Mouse (Mus musculus) limb, embryonic 10.5 days (tissue): ENCODE results near the gene Grn. TPM values are rescaled to one million over a fixed set of nuclear protein-coding genes. Genes with fewer than 3 reads are reported as not detected.

ENCODE experiments used
- DNase-seq: peaks from one replicate; pipeline ENCODE4 v3.0.0-alpha.2; 2017; ENCODE audit warnings: low spot score
- H3K27ac ChIP-seq: fragments of 300-500 bp; sonication (generic); 2 replicates; pipeline ENCODE4 v1.5.1; 2016; ENCODE audit warnings: mild to moderate bottlenecking
- H3K27me3 ChIP-seq: fragments of 300-500 bp; sonication (generic); 2 replicates; pipeline ENCODE4 v1.6.1; 2016; ENCODE audit warnings: low read depth, mild to moderate bottlenecking; ENCODE audit not compliant: poor library complexity, severe bottlenecking
- H3K36me3 ChIP-seq: fragments of 300-500 bp; sonication (generic); 2 replicates; pipeline ENCODE4 v1.6.1; 2016; ENCODE audit warnings: mild to moderate bottlenecking, moderate library complexity
- H3K4me1 ChIP-seq: fragments of 300-500 bp; sonication (generic); 2 replicates; pipeline ENCODE4 v1.6.1; 2016
- H3K4me3 ChIP-seq: fragments of 300-500 bp; sonication (generic); 2 replicates; pipeline ENCODE4 v1.5.1; 2016; ENCODE audit warnings: mild to moderate bottlenecking, moderate library complexity
- H3K9me3 ChIP-seq: fragments of 300-500 bp; sonication (generic); replicated peaks from 2 replicates; pipeline ENCODE4 v1.6.1; 2016; ENCODE audit warnings: mild to moderate bottlenecking
- WGBS: fragments of 180-500 bp; shearing (Covaris S2); methylation state at CpG from one replicate; pipeline ENCODE4 v1.1.7; 2016; 5-methylcytosine and 5-hydroxymethylcytosine counted together
- polyA plus RNA-seq: library from polyadenylated mRNA; unstranded; fragments of >200 nt; fragmentation: Nextera tagmentation; extraction: Ambion mirVana; gene quantifications from 2 replicates; pipeline ENCODE4 v1.2.1, GENCODE M21; 2016

The Grn gene
- polyA plus RNA-seq, 1 experiment from 2014 or later = 93.2 TPM

- H3K4me3 ChIP-seq = peak overlapping the region; percentile 53; the same call in 1 of the 2 replicates
- 79% methylated on average over 9 of the region's 9 CpGs for WGBS
Measured at GRCm38 (mm10) chr11:102394421-102395124, 35.5 kb upstream of the Grn start.

GRCm38 (mm10) chr11:102395250-102395649, 34.9 kb upstream of the Grn start:
- DNase-seq = no peak
- peaks cover 42% of the 10 kb centered on the region for H3K4me1 ChIP-seq
- H3K36me3 ChIP-seq = no peaks in the 10 kb centered on the region
- no peaks in the 10 kb centered on the region for H3K9me3 ChIP-seq
- H3K27me3 ChIP-seq = peaks cover 69% of the 10 kb centered on the region
- WGBS = 10% methylated on average over 5 of the region's 5 CpGs
- no peak overlapping the region for H3K4me3 ChIP-seq
- no peak overlapping the region for H3K27ac ChIP-seq

More at GRCm38 (mm10) chr11:102394421-102395124, 35.5 kb upstream of the Grn start:
- peaks cover 37% of the 10 kb centered on the region for H3K4me1 ChIP-seq
- H3K36me3 ChIP-seq = no peaks in the 10 kb centered on the region
- no peaks in the 10 kb centered on the region for H3K9me3 ChIP-seq
- no peak overlapping the region for H3K27ac ChIP-seq
- no peak for DNase-seq
- peaks cover 63% of the 10 kb centered on the region for H3K27me3 ChIP-seq

- Histone ChIP-seq H3K4me3 (no peak overlapping the region), H3K27ac (no peak overlapping the region), H3K4me1 (peaks cover 46% of the 10 kb centered on the region), H3K27me3 (peaks cover 80% of the 10 kb centered on the region), H3K9me3 (no peaks in the 10 kb centered on the region), H3K36me3 (no peaks in the 10 kb centered on the region)
- 64% methylated on average over 6 of the region's 6 CpGs for WGBS
- no peak for DNase-seq
Measured at GRCm38 (mm10) chr11:102396263-102396662, 33.9 kb upstream of the Grn start.

GRCm38 (mm10) chr11:102396671-102397141, 33.4 kb upstream of the Grn start:
- no peak overlapping the region for H3K27ac ChIP-seq
- no peak overlapping the region for H3K4me3 ChIP-seq
- no peaks in the 10 kb centered on the region for H3K36me3 ChIP-seq
- no peak for DNase-seq
- WGBS = 80% methylated on average over 7 of the region's 7 CpGs
- H3K4me1 ChIP-seq = peaks cover 46% of the 10 kb centered on the region
- no peaks in the 10 kb centered on the region for H3K9me3 ChIP-seq
- peaks cover 84% of the 10 kb centered on the region for H3K27me3 ChIP-seq

GRCm38 (mm10) chr11:102398007-102398825, 31.9 kb upstream of the Grn start:
- Histone ChIP-seq H3K27ac (no peak overlapping the region), H3K9me3 (no peaks in the 10 kb centered on the region), H3K36me3 (peaks cover 15% of the 10 kb centered on the region), H3K4me1 (peaks cover 38% of the 10 kb centered on the region), H3K4me3 (no peak overlapping the region), H3K27me3 (peaks cover 94% of the 10 kb centered on the region)
- no peak for DNase-seq
- 86% methylated on average over 20 of the region's 20 CpGs for WGBS

GRCm38 (mm10) chr11:102399107-102399506, 31.0 kb upstream of the Grn start:
- no peak for DNase-seq
- Histone ChIP-seq H3K4me3 (peak overlapping the region; percentile 44; the same call in 1 of the 2 replicates), H3K27ac (no peak overlapping the region), H3K27me3 (peaks cover 86% of the 10 kb centered on the region), H3K36me3 (peaks cover 24% of the 10 kb centered on the region), H3K9me3 (no peaks in the 10 kb centered on the region), H3K4me1 (peaks cover 29% of the 10 kb centered on the region)
- 13% methylated on average over 15 of the region's 15 CpGs for WGBS

- H3K9me3 ChIP-seq = no peaks in the 10 kb centered on the region
- H3K36me3 ChIP-seq = peaks cover 29% of the 10 kb centered on the region
- H3K27ac ChIP-seq = 0 out of 2 replicates have a peak overlapping the region, but pooled peaks have one; percentile 3
Measured at GRCm38 (mm10) chr11:102399610-102400072, 30.5 kb upstream of the Grn start.

GRCm38 (mm10) chr11:102400513-102401084, 29.5 kb upstream of the Grn start:
- Histone ChIP-seq H3K27me3 (peaks cover 71% of the 10 kb centered on the region), H3K4me1 (peaks cover 30% of the 10 kb centered on the region), H3K4me3 (peak overlapping the region; percentile 5; the same call in 1 of the 2 replicates), H3K36me3 (peaks cover 39% of the 10 kb centered on the region), H3K27ac (no peak overlapping the region), H3K9me3 (no peaks in the 10 kb centered on the region)
- 27% methylated on average over 12 of the region's 12 CpGs for WGBS
- DNase-seq = no peak

More at GRCm38 (mm10) chr11:102399610-102400072, 30.5 kb upstream of the Grn start:
- no peak for DNase-seq
- Histone ChIP-seq H3K4me1 (peaks cover 28% of the 10 kb centered on the region), H3K4me3 (peak overlapping the region; percentile 44), H3K27me3 (peaks cover 81% of the 10 kb centered on the region)
- 1% methylated on average over 34 of the region's 34 CpGs for WGBS

- WGBS = 61% methylated on average over 12 of the region's 12 CpGs
- H3K27me3 ChIP-seq = peaks cover 57% of the 10 kb centered on the region
- DNase-seq = no peak
- H3K27ac ChIP-seq = no peak overlapping the region
- H3K36me3 ChIP-seq = peaks cover 42% of the 10 kb centered on the region
- no peaks in the 10 kb centered on the region for H3K9me3 ChIP-seq
- peaks cover 44% of the 10 kb centered on the region for H3K4me1 ChIP-seq
- no peak overlapping the region for H3K4me3 ChIP-seq
Measured at GRCm38 (mm10) chr11:102401898-102402500, 28.1 kb upstream of the Grn start.

GRCm38 (mm10) chr11:102403657-102404056, 26.5 kb upstream of the Grn start:
- DNase-seq = no peak
- no peak overlapping the region for H3K4me3 ChIP-seq
- no peaks in the 10 kb centered on the region for H3K9me3 ChIP-seq
- no peak overlapping the region for H3K27ac ChIP-seq
- peaks cover 42% of the 10 kb centered on the region for H3K36me3 ChIP-seq
- peaks cover 54% of the 10 kb centered on the region for H3K4me1 ChIP-seq
- H3K27me3 ChIP-seq = peaks cover 41% of the 10 kb centered on the region
- 95% methylated on average over 11 of the region's 11 CpGs for WGBS

GRCm38 (mm10) chr11:102404161-102405010, 25.7 kb upstream of the Grn start:
- no peaks in the 10 kb centered on the region for H3K9me3 ChIP-seq
- H3K4me1 ChIP-seq = peaks cover 55% of the 10 kb centered on the region
- 0 out of 2 replicates have a peak overlapping the region, but pooled peaks have one; percentile 5 for H3K4me3 ChIP-seq
- 86% methylated on average over 18 of the region's 18 CpGs for WGBS
- peaks cover 34% of the 10 kb centered on the region for H3K27me3 ChIP-seq
- H3K36me3 ChIP-seq = peaks cover 42% of the 10 kb centered on the region
- H3K27ac ChIP-seq = no peak overlapping the region
- DNase-seq = no peak
